In genomic region chr9:31610212-31610611, GRCm38 (mm10) we compare ENCODE assay signal across 8 mouse cellular contexts.
DNase-seq lines count a peak whose midpoint lies in the region; ATAC-seq and TF ChIP-seq lines count a peak whose summit lies in the region.
"Had no signal": no experiment of that assay in that cellular context is flagged by ENCODE, and none has a peak within 500 bp of the region (broad histone marks: within the 10 kb centered on the region; RNA-seq: fewer than 3 reads in every experiment).

No protein-coding gene starts in this region.

- H3K4me1 ChIP-seq in intestine, embryonic 14.5 days (replicated peaks; ENCODE audit: control insufficient read depth, insufficient read depth, low read length), result peaks cover 6% of the 10 kb centered on the region; the same call in 1 of the 2 replicates
- peaks cover 7% of the 10 kb centered on the region; the same call in 1 of the 2 replicates for H3K4me1 ChIP-seq in intestine, embryonic 16.5 days (ENCODE audit: control insufficient read depth, insufficient read depth, low read length)
- peaks cover 0 to 8% of the 10 kb centered on the region in 2 experiments; a peak in 2 of 4 replicates for H3K4me1 ChIP-seq in ES-E14 (ENCODE audit: control insufficient read depth in 2 of 2, insufficient read depth in 2 of 2, low read length in 2 of 2, poor library complexity in 1 of 2)
- H3K4me1 ChIP-seq: neural tube, embryonic 13.5 days had no signal

- in situ Hi-C loops in ES-E14 (cut with MboI; ENCODE audit: low sequenced_read_pairs in 2 of 2, unreplicated experiment in 2 of 2), result no loop called here

- no peak overlapping the region for H3K4me2 ChIP-seq in intestine, embryonic 14.5 days (ENCODE audit: low read length)
- H3K4me2 ChIP-seq in intestine, embryonic 16.5 days (ENCODE audit: low read depth, low read length), result no peak overlapping the region
- H3K4me2 ChIP-seq: neural tube, embryonic 13.5 days had no signal

- WGBS in intestine, embryonic 14.5 days, result 61% methylated on average over 1 of the region's 1 CpGs
- WGBS in intestine, embryonic 16.5 days, result 59% methylated on average over 1 of the region's 1 CpGs

- H3K9me3 ChIP-seq in intestine, embryonic 14.5 days (ENCODE audit: control insufficient read depth, low read length), result no peaks in the 10 kb centered on the region
- H3K9me3 ChIP-seq in intestine, embryonic 16.5 days (ENCODE audit: control insufficient read depth, low read length), result no peaks in the 10 kb centered on the region
- H3K9me3 ChIP-seq in ES-E14 (ENCODE audit: control insufficient read depth, insufficient read depth, low read depth, low read length), result no peaks in the 10 kb centered on the region
- H3K9me3 ChIP-seq: neural tube, embryonic 13.5 days had no signal

- peak; percentile 54 for DNase-seq in intestine, embryonic 14.5 days (ENCODE audit: low spot score)
- peak; percentile 23 for DNase-seq in A20 (ENCODE audit: low read depth, low spot score)
- peak; percentile 15 for DNase-seq in ES-E14 (ENCODE audit: low read depth, low spot score)
- DNase-seq in heart, postnatal 4 days, result peak; percentile 37
- DNase-seq in lung, postnatal 14 days, result peak; percentile 47

- no peaks in the 10 kb centered on the region for H3K36me3 ChIP-seq in intestine, embryonic 14.5 days (ENCODE audit: control insufficient read depth, insufficient read depth, low read length)
- no peaks in the 10 kb centered on the region for H3K36me3 ChIP-seq in intestine, embryonic 16.5 days (ENCODE audit: control insufficient read depth, insufficient read depth, low read length)
- H3K36me3 ChIP-seq in ES-E14 (ENCODE audit: control insufficient read depth, insufficient read depth, low read length, poor library complexity, severe bottlenecking), result no peaks in the 10 kb centered on the region
- H3K36me3 ChIP-seq: neural tube, embryonic 13.5 days had no signal

- ATAC-seq in intestine, embryonic 14.5 days (replicated peaks; ENCODE audit: low FRiP score, low TSS enrichment, low read depth), result no peak
- no peak; the same call in 1 of the 2 replicates for ATAC-seq in intestine, embryonic 16.5 days
- ATAC-seq in megakaryocyte progenitor cell, adult 5-6 weeks (replicated peaks; ENCODE audit: poor library complexity), result no peak

- no peaks in the 10 kb centered on the region for H3K27me3 ChIP-seq in intestine, embryonic 14.5 days (replicated peaks; ENCODE audit: control insufficient read depth, insufficient read depth, low read length)
- H3K27me3 ChIP-seq in intestine, embryonic 16.5 days (replicated peaks; ENCODE audit: control insufficient read depth, insufficient read depth, low read length), result no peaks in the 10 kb centered on the region
- H3K27me3 ChIP-seq: neural tube, embryonic 13.5 days had no signal

- H3K4me3 ChIP-seq in intestine, embryonic 14.5 days (ENCODE audit: low read depth, low read length), result no peak overlapping the region
- no peak overlapping the region for H3K4me3 ChIP-seq in intestine, embryonic 16.5 days (ENCODE audit: low read length)
- no peak overlapping the region for H3K4me3 ChIP-seq in ES-E14 (ENCODE audit: insufficient read depth in 1 of 2, low read depth in 1 of 2, low read length in 2 of 2, poor library complexity in 1 of 2, severe bottlenecking in 1 of 2)
- H3K4me3 ChIP-seq: neural tube, embryonic 13.5 days had no signal

- H3K9ac ChIP-seq in intestine, embryonic 14.5 days (ENCODE audit: low read length), result no peak overlapping the region
- no peak overlapping the region for H3K9ac ChIP-seq in intestine, embryonic 16.5 days (ENCODE audit: low read depth, low read length)
- no peak overlapping the region for H3K9ac ChIP-seq in ES-E14 (ENCODE audit: insufficient read depth, low read depth, low read length, poor library complexity, severe bottlenecking)
- H3K9ac ChIP-seq: neural tube, embryonic 13.5 days had no signal

- no peak overlapping the region for H3K27ac ChIP-seq in intestine, embryonic 14.5 days (ENCODE audit: low read depth)
- H3K27ac ChIP-seq in intestine, embryonic 16.5 days (ENCODE audit: low read length), result no peak overlapping the region
- H3K27ac ChIP-seq in ES-E14 (ENCODE audit: insufficient read depth, low read depth, low read length, poor library complexity, severe bottlenecking), result no peak overlapping the region
- H3K27ac ChIP-seq: neural tube, embryonic 13.5 days had no signal

TF ChIP-seq in ES-E14, 5 proteins besides CTCF, POLR2A, EP300 and RAD21:
- TF ChIP-seq CHD2 (IDR thresholded peaks at IDR 0.05; ENCODE audit: low read depth, low read length) (no peak), MAFK (IDR thresholded peaks at IDR 0.05; ENCODE audit: insufficient read depth, low read depth, low read length) (no peak), ZNF384 (IDR thresholded peaks at IDR 0.05; ENCODE audit: low read depth, low read length) (no peak), ZC3H11A (IDR thresholded peaks at IDR 0.05; ENCODE audit: borderline replicate concordance, low read depth, low read length) (0 out of 2 replicates have a peak, but pooled peaks have one; percentile 28), HCFC1 (IDR thresholded peaks at IDR 0.05; ENCODE audit: borderline replicate concordance, insufficient read depth, low read length) (no peak)
